Mouse (Mus musculus): Measurements from ENCODE around the gene Luc7l3. TPM values are rescaled to one million over a fixed set of nuclear protein-coding genes. Genes with fewer than 3 reads are reported as not detected.

Gene Luc7l3
- total and polyA plus RNA-seq, 3 experiments: 47.3 to 90.5 (median 54.7) TPM

DNA sequence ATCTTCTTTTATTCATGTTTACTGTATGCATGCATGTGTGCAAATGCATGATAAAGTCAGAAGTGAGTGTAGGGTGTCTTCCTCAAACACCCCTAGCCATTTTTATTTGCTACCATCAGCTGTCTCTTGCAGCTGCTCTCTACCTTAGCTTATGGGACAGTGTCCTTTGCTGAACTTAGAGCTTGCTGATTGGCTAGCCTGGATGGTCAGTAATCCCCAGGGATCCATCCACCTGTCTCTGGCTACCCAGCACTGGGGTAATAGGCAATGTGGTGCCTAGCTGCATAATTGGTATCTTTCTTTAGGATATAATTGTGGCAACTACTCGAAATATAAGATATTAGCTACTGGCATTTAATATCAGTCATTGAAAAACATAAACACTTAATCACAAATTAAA, 9.1 kb downstream of the Luc7l3 start:
- H3K27ac ChIP-seq (ENCODE audit: control insufficient read depth, low read depth, low read length): no peak overlapping the region
- no peaks in the 10 kb centered on the region for H3K27me3 ChIP-seq (ENCODE audit: control insufficient read depth in 1 of 2, insufficient read depth in 2 of 2, low read length in 2 of 2)
- H3K79me2 ChIP-seq (ENCODE audit: control insufficient read depth, insufficient read depth, low read length, poor library complexity): peaks cover 83% of the 10 kb centered on the region
- H3K9me3 ChIP-seq (replicated peaks; ENCODE audit: insufficient read depth, low read length): no peaks in the 10 kb centered on the region
- no peak for DNase-seq (ENCODE audit: low read depth, low spot score)
- TF ChIP-seq POLR2A (IDR thresholded peaks at IDR 0.05; ENCODE audit: control insufficient read depth in 1 of 2, insufficient read depth in 1 of 2, low read depth in 1 of 2, low read length in 2 of 2, poor library complexity in 1 of 2): peak in 1 of 2 experiments; percentile 15; a peak in 1 of 4 replicates
- no peak for TF ChIP-seq CHD1 (IDR thresholded peaks at IDR 0.05; ENCODE audit: low read depth, low read length)
- H3K4me1 ChIP-seq (ENCODE audit: control insufficient read depth in 1 of 2, insufficient read depth in 2 of 2, low read length in 2 of 2): peaks cover 31 to 43% of the 10 kb centered on the region in 2 experiments
- H3K9ac ChIP-seq (ENCODE audit: control insufficient read depth, low read depth, low read length, poor library complexity, severe bottlenecking): no peak overlapping the region
- H3K36me3 ChIP-seq (ENCODE audit: control insufficient read depth in 1 of 2, insufficient read depth in 2 of 2, low read length in 2 of 2): peaks cover 56 to 68% of the 10 kb centered on the region in 2 experiments
- H3K4me3 ChIP-seq (ENCODE audit: control insufficient read depth in 1 of 2, insufficient read depth in 1 of 2, low read depth in 2 of 2, low read length in 2 of 2): no peak overlapping the region

DNA sequence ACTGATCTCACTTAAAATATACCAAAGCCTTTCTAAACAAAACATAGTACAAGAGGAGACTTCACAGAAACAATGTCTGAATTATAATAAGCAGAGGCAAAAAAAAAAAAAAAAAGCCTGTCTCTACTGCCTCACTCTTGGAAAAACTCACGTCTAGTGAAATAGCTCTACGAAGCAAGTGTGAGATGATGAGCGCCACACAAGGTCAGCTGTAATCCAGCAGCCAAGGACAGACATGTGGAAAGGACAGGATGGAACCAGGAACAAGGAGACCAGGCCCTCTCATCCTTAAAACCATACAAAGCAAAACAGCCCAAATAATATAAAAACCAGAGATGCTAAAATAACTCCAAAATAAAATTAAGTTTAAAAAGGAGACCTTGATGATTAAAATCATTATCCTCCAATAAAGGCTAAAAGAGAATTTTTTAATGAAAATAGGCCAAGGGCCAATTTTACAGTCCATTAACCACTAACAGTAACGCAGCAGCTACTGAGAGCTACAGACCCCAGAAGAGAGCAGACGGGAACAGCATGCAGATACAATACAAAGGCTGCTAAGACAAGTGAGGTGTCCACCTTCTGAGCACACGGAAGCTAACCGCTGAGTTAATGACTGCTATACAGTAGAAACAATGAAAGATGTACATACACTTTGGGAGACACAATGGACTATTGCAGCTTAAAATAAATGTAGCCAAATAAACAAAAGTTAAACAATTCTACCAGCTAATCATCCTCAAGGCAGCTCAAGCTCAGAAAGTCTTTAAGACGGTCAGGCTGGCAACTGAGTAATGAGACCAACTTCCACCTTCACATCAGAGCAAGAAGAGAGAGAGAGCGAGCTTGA, 26.6 kb downstream of the Luc7l3 start:
- no peak overlapping the region for H3K4me3 ChIP-seq (ENCODE audit: control insufficient read depth in 1 of 2, insufficient read depth in 1 of 2, low read depth in 2 of 2, low read length in 2 of 2)
- no peaks in the 10 kb centered on the region for H3K4me1 ChIP-seq (ENCODE audit: control insufficient read depth in 1 of 2, insufficient read depth in 2 of 2, low read length in 2 of 2)
- no peaks in the 10 kb centered on the region for H3K27me3 ChIP-seq (ENCODE audit: control insufficient read depth in 1 of 2, insufficient read depth in 2 of 2, low read length in 2 of 2)

DNA sequence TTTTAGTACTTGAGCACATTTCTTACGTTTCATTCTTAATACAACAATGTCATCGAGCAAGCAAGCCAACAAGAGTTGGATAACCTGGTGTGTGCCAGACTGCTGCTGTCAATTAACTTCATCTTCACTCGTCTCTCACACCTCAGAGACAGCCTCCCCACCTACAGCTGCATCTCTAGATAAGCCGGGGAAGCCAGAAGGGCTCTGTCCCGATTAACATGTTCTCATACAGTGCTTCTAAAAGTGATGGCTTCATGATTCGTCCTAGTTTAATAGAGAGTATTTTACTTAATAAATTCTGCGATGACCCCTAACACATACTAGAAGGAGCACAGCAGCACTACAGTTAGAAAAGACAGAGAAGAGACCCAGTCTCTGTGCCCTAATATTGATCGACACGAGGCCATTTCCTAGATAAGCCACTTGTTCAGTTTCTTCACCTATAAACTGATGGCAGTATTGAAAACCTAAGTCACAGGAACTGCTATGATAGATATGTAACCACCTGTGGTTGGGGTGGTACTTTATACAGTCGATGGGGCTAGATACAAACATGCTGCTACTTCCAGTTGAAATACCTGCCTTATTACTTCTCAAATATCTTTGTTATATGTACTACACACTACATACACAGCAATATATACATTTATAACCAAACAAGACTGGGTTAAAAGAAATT, 31.6 kb downstream of the Luc7l3 start:
- no peaks in the 10 kb centered on the region for H3K4me1 ChIP-seq (ENCODE audit: control insufficient read depth in 1 of 2, insufficient read depth in 2 of 2, low read length in 2 of 2)
- H3K79me2 ChIP-seq (ENCODE audit: control insufficient read depth, insufficient read depth, low read length, poor library complexity): no peaks in the 10 kb centered on the region
- no peak overlapping the region for H3K27ac ChIP-seq (ENCODE audit: control insufficient read depth, low read depth, low read length)
- H3K36me3 ChIP-seq (ENCODE audit: control insufficient read depth in 1 of 2, insufficient read depth in 2 of 2, low read length in 2 of 2): peaks cover 0 to 75% of the 10 kb centered on the region in 2 experiments; a peak in 3 of 4 replicates
- no peak overlapping the region for H3K4me3 ChIP-seq (ENCODE audit: control insufficient read depth in 1 of 2, insufficient read depth in 1 of 2, low read depth in 2 of 2, low read length in 2 of 2)
- H3K9ac ChIP-seq (ENCODE audit: control insufficient read depth, low read depth, low read length, poor library complexity, severe bottlenecking): no peak overlapping the region
- no peak for TF ChIP-seq USF1 (IDR thresholded peaks at IDR 0.05; ENCODE audit: low read depth, low read length)
- TF ChIP-seq MEF2A (IDR thresholded peaks at IDR 0.05; ENCODE audit: extremely low read depth, insufficient replicate concordance, low read depth, low read length, poor library complexity, severe bottlenecking): no peak
- TF ChIP-seq ZMIZ1 (IDR thresholded peaks at IDR 0.05; ENCODE audit: low read depth, low read length): no peak
- no peak for TF ChIP-seq CHD2 (IDR thresholded peaks at IDR 0.05; ENCODE audit: low read length)
- TF ChIP-seq POLR2A (IDR thresholded peaks at IDR 0.05; ENCODE audit: control insufficient read depth in 1 of 2, insufficient read depth in 1 of 2, low read depth in 1 of 2, low read length in 2 of 2, poor library complexity in 1 of 2): no peak
- no peak for TF ChIP-seq POLR2AphosphoS5 (IDR thresholded peaks at IDR 0.05; ENCODE audit: borderline replicate concordance, low read depth, low read length)
- no peak for TF ChIP-seq ZKSCAN1 (IDR thresholded peaks at IDR 0.05; ENCODE audit: low read depth, low read length)
- TF ChIP-seq SIN3A (IDR thresholded peaks at IDR 0.05; ENCODE audit: low read length): no peak
- no peak for TF ChIP-seq ZC3H11A (IDR thresholded peaks at IDR 0.05; ENCODE audit: low read depth, low read length)
- TF ChIP-seq RCOR1 (IDR thresholded peaks at IDR 0.05; ENCODE audit: low read depth, low read length): no peak
- no peak for TF ChIP-seq TCF12 (IDR thresholded peaks at IDR 0.05; ENCODE audit: low read depth, low read length)
- no peak for TF ChIP-seq MXI1 (IDR thresholded peaks at IDR 0.05; ENCODE audit: low read depth, low read length)
- no peak for TF ChIP-seq ETS1 (IDR thresholded peaks at IDR 0.05; ENCODE audit: low read depth, low read length)
- no peak for TF ChIP-seq MYC (IDR thresholded peaks at IDR 0.05; ENCODE audit: low read depth, low read length)
- DNase-seq (ENCODE audit: low read depth, low spot score): no peak
- H3K27me3 ChIP-seq (ENCODE audit: control insufficient read depth in 1 of 2, insufficient read depth in 2 of 2, low read length in 2 of 2): no peaks in the 10 kb centered on the region
- no peaks in the 10 kb centered on the region for H3K9me3 ChIP-seq (replicated peaks; ENCODE audit: insufficient read depth, low read length)

More for the DNA sequence above, 26.6 kb downstream of the Luc7l3 start:
- Histone ChIP-seq H3K79me2 (ENCODE audit: control insufficient read depth, insufficient read depth, low read length, poor library complexity) (no peaks in the 10 kb centered on the region), H3K9ac (ENCODE audit: control insufficient read depth, low read depth, low read length, poor library complexity, severe bottlenecking) (no peak overlapping the region), H3K27ac (ENCODE audit: control insufficient read depth, low read depth, low read length) (no peak overlapping the region), H3K9me3 (replicated peaks; ENCODE audit: insufficient read depth, low read length) (no peaks in the 10 kb centered on the region), H3K36me3 (ENCODE audit: control insufficient read depth in 1 of 2, insufficient read depth in 2 of 2, low read length in 2 of 2) (peaks cover 0 to 97% of the 10 kb centered on the region in 2 experiments; a peak in 3 of 4 replicates)
- no peak for DNase-seq (ENCODE audit: low read depth, low spot score)
- TF ChIP-seq TCF12 (IDR thresholded peaks at IDR 0.05; ENCODE audit: low read depth, low read length) (no peak), ZNF384 (IDR thresholded peaks at IDR 0.05; ENCODE audit: low read depth, low read length) (0 out of 2 replicates have a peak, but pooled peaks have one; percentile 7)

Measured in MEL (cell line).